Mouse (Mus musculus) cerebellum, postnatal 4 days (tissue): ENCODE results near the gene Fadd.
A peak's percentile ranks its signal among the peaks of the same experiment; 100 is the strongest.

ENCODE experiments used
- DNase-seq, 2 experiments: peaks; one replicate each; pipeline ENCODE4 v3.0.0; 2022; ENCODE audit warnings: low spot score in 2 of 2, mixed read lengths in 1 of 2

The Fadd gene

DNA sequence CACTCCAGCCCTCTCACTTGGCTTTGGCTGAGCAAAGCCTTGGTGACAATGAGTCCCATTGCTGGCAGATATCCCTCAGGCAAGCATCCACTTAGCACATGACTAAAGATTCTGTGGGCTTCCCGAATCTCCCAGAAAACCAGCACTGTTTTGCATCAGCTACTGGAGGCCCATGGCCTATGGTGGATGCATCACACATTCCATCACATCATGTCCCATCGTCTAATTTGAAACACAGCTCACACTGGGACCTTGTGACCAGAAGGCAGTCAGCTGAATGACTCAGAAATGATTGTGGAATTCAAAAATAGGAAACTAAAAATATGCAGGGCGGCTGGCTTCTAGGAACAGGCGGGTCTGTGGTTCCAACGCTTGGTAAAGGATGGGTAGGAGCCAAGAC is 4.4 kb downstream of the Fadd start:
- DNase-seq, result no peak

DNA sequence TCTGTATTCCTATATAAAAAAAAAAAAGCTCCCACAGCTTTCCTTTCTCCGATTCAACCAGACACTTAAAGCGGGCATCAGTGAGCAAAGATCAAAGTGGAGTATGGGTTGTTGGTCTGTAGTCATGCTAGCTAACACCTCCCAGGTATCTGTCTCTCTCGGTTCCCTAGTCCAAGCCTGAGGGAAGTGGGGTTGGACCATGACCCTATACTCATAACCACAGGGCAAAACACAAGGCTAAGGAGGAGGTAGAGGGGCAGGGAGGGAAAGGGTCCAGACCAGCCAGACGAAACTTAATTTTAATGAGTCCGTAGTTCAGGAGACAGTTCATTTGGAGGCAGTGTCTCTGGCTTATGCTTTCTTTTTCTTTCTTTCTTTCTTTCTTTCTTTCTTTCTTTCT is 10.0 kb downstream of the Fadd start:
- no peak for DNase-seq

DNA sequence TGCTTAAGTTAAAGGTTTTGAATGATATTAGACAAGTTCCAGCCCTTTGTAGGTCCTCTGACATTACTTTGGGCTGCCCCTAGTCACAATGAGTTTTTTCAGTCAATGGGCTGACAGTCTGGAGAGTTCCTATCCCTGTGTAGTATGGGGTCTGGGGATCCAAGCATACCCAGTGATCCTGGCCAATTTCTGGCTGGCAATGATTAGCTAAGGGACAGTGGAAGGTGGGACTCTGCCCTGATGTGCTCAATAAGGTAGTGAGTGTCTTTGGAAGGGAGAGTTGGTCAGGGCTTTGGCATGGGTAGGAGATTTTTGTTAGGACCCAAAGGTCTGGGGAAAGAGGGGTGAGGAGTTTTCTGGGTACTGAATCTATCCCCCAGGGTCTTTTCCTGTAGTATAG is 10.7 kb downstream of the Fadd start:
- no peak for DNase-seq

DNA sequence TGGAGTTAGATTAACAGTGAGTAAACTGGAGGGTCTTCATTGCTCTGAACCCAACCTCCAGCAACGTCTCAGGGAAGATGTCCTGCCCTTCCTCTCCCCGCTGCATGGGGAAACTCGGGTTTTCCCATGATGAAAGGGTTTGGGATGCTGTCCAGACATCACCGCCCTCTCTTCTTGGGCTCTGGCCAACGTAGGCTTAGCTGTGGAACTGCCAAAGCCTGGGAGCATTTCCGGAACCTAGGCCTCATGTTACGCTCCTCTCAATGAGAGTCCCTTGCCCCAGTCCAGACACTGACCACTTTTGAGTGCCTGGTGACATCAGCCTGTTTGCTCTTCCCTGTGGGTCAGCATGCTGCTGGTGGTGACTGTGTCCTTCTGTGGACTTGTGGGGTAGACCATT is 12.8 kb downstream of the Fadd start:
- no peak for DNase-seq

DNA sequence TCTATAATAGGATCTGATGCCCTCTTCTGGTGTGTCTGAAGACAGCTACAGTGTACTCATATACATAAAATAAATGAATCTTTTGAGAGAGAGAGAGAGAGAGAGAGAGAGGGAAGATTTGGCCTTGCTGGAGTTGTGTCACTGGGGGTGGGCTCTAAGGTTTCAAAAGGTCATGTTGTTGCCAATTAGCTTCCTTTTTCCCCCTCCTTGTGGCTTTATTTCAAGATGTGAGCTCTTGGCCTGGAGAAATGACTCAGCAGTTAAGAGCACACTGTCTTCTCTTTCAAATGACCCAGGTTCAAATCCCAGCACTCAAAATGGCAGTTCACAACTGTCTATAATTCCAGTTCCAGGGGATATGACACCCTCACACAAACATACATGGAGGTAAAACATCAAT is 14.2 kb downstream of the Fadd start:
- no peak for DNase-seq

DNA sequence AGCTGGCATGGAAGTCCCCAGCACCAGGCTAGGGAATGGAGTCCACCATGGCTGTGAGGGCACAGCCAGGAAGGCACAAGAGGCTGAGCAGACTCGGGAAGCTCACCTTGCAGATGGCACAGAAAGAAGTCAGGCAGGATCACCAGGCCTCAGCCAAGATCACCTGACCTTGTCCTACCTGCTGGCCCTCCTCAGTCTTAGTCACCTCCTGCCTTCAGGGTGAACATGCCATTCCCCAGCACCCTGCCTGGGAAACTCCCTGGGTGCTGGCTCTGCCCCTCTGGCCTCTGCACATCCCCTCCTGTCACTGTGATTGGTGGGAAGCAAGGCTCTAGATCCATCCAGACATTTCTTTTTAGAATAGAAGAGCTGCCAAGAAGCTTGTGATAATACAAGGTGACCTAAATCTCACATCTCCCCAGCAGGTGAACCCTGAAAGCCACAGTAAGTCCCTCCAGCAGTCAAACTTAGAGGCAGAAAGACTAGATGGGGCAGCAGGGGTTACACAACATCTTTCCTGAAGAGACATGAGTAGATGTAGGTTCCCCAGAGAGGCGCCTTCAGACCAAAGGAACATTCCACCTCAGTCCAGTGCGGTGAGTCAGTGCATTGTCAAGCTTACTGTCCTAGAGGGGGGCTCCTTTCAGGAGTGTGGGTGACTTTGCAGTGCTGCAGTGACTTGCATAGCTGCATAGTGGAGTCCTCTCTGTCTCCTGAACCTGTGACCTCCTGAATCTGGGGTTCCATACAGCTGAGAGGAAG is 15.2 kb downstream of the Fadd start:
- no peak for DNase-seq

DNA sequence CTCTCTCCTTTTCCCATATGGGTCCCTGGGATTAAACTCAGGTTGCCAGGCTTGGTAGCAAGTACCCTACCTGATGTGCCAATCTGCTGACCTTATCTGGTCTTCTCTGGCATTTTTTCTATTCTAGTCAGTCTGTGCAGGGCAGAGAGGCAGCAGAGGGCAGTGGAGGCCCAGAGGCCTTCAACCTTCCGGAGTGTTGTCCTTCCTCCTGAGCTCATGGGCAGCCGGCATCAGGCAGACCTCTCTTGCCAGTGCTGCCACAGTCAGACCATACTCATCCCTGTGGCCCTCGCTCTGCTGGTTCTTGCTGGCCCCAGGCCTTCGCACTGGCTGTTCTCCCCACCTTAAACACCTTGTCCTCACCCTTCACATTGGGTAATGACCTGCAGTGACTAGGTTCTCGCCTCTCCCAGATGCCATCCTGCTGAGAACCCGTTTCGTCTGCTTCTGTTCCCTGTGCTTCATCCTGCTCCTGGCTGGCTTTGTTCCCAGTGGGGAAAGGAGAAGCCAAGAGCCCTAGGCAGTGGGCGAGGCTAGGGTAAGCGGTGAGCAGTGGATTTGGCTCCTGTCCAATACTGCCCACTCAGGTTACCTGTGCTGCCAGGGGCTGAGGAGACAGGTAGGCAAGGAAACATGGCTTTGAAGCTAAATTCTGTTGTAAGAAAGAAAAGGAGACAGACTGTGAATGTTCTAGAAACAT is 18.7 kb downstream of the Fadd start:
- DNase-seq, result no peak

DNA sequence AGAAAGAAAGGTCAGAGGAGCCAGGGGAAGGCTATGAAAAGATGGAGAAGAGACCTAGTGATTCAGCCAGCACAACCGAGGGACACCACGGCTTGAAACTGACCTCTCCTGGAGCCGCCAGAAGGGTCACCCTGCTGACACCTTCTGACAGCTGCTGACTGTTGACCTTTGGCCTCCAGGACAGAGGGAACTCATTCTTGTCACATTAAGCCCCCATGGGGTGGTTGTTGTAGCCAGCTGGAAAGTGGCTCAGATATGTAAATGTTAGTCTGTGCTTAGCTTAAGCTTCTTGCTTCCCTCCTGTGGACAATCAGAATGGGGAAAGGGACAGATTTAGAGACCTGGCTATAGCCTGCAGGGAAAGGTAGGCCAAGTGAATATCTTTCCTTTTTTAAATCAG is 20.2 kb downstream of the Fadd start:
- DNase-seq, result no peak

DNA sequence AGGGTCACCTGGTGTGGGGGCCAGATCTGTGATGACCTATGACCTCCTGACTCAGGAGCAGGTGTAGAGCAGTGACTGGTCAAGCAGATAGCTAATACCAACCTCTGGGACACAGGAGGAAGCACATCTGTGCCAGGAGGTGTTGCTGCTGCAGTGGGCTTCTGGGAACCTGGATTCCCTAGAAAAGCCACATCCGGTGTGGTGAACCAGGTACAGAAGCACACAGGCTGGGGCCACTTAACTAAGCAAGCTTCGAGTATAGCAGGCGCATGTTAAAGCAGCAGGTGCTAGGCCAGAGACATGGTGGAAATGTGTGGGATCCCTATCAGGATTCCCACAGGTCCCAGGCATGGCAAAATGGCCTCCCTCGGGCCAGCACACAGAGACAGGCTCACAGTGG is 21.7 kb downstream of the Fadd start:
- no peak for DNase-seq

DNA sequence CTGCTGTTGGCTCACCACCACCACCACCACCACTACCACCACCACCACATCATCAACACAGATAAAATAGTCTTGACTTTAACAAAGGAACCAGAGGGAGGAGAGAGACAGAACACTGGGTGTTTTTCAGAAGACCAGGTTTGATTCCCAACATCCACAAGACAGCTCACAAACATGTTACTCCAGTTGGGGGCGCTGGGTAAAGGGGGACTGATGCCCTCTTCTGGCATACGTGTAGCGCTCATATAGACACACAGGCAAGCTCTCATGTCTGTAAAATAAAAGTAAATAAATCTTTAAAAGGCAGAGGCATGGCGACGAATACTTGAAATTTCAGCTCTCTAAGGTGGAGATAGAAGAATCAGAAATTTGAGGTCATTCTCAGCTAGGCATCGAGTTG is 23.7 kb downstream of the Fadd start:
- no peak for DNase-seq

DNA sequence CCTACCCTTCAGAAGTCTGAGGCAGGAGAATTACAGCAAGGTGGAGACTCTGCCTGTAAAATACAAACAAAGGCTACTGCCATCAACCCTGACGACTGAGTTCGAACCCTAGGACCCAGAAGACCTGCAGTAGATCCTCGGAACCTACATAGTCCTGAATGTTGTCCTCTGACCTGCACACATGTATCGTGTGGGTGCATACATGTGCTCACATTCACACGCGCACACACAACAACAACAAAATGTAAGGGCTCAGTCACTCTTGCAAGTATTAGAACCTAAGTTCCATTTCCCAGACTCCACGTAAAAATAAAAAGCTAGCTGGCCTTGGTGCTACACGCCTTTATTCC is 28.2 kb downstream of the Fadd start:
- no peak for DNase-seq

DNA sequence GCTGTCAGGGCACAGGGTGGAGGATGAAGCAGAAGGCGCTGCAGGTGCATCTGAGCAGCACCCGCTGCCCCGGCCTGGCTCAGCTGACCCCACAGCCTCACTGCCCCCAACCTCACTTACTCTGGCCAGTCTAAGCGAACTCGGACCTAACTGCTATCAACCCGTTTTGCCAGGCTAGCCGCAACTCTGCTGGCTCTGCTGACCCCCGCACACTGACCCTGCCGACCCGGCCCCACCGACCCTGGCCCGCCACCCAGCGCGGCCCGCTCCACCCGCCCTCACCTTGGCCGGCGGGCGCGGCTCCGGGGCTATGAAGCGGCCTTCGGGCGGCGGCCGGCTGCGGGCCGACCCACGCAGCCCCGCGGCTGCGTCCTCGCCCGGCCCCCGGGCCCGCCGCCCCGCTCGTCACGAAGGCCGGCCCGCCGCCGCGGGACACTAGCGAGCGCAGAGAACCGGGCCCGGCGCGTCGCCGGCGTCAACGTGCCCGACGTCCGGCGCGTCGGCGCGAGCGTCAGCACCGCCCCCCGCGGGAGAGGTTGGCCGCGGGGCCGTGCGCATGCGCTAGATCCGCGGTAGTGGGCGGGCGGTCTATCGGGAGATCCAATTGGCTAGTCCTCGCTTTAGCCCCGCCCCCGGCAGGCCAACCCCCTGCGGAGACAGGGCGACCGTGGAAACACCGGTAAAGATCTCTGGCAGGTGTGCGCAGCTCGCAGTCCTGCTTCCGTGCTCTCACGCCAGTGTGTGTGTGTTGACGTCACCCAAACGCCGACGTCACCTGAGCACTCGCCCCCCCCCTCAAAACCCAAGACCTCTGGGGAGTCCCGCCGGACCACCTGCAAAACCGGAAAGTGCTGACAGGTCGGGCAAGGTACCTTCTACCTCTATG is 28.8 kb downstream of the Fadd start, which contains the start of gene Ppfia1:
TSS of gene Ppfia1 (minus strand) at position 493 of the 886 bp plus-strand sequence.
- peak; percentile 98 to 100 for DNase-seq

DNA sequence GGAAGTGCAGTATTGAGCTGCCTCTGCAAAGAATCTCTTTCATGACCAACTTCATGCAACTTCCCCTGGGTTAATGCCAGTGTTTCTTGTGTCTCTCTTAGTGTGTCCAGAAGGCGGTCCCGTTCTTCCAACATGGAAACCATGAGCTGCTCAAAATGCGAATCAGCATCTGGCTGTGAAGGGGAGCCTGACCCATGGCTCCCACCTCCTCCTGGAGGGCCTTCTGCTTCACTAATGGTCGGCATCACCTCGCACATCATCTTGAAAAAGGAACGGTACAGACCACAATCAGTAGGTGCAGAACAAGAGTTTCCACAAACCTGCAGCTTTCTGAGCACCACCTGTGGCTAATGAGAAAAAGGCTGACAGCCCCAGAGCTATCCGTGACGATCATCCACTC is 30.0 kb downstream of the Fadd start:
- no peak for DNase-seq

DNA sequence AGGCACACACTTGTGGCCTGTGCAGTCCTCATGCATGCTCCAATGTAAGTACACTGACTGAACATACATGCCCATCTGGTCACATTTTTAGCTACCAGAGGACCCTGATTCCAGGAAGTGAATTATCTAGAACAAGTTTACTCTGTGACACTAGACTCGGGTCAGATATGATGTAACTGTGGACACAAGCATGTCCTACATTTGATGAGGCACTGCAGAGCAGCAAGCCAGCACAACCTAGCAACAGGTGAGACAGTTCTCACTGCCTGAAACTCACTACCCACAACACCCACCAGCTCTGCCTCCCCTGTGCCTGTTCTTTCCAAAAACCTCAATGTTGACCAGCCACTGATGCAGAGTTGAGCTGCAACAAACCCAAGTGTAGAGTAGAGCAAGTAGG is 31.5 kb downstream of the Fadd start:
- DNase-seq, result no peak

DNA sequence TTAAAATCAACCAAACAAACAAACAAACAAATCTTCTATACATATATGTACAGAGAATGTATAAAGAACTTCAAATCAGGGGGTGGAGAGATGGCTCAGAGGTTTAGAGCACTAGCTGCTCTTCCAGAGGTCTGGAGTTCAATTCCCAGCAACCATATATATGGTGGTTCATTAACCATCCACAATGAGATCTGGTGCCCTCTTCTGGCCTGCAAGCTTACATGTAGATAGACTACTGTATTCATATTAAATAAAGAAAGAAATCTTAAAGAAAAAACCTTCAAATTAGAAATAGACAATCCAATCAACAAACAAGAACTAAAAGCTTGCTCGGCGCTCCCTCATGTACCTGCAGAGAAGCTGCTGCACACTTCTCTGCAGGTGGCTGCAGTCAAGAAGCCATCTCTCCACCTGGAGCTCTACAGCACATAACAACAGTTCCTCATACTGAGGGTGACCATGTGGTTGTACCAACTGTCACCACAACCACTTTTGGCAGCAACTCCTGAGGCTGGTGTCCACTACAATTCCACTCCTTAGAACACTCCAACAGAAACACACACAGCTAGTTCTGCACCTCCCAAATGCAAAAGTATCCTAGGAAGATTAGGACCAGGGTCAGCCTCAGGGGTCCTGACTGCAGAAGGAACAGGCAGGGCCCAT is 32.2 kb downstream of the Fadd start:
- no peak for DNase-seq

DNA sequence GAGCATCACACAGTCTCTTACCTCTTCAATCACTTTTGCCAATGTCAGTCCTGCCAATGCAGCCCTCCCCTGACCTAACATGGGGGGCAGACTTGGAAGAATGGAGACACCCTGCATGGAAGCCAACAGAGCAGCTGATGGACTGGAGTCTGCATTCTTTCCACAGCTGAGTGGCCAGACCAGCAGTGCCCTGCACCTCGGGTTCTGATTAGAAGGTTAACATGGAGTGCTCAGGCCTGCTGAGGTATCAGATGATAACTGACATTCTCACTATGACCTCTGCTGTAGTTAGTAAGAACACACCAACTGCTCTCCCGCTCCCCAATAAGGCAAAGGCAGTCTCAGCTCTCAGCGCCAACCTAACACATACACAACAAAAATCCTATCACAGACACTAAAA is 37.0 kb downstream of the Fadd start:
- DNase-seq, result no peak

DNA sequence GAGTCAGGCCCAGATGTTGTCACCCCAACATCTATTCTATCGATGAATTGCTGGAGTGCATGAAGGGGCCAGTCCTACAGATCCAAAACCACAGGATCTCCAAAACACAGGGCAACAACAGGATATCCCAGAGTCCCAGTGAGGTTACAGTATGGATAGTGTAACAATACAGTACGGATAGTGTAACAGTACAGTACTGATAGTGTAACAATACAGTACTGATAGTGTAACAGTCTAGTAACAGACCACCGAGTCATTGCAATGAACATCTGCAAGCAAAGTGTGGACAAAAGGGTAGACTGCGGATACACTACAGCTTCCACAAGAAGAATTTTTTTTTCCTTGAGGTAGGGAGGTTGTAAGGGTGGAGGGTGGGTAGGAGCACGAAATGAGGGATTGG is 40.9 kb downstream of the Fadd start:
- no peak for DNase-seq

DNA sequence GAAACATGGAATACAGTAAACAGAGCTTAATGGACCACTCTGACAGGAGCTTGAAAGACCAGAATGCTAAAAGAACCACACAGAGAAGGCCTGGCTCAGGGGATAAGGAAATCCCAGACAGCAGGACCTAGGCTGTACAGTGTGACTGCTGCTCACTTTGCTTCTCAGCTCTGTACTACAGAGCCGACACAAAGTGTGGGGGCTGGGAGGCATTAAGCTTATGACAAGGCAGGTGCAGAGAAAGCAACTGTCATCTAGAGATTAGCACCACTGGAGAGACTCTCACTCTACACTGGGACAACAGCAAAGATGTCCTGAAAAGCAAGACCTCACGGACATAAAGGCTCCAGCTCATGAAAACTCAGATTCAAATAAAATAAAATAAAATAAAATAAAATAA is 43.1 kb downstream of the Fadd start:
- DNase-seq, result no peak

DNA sequence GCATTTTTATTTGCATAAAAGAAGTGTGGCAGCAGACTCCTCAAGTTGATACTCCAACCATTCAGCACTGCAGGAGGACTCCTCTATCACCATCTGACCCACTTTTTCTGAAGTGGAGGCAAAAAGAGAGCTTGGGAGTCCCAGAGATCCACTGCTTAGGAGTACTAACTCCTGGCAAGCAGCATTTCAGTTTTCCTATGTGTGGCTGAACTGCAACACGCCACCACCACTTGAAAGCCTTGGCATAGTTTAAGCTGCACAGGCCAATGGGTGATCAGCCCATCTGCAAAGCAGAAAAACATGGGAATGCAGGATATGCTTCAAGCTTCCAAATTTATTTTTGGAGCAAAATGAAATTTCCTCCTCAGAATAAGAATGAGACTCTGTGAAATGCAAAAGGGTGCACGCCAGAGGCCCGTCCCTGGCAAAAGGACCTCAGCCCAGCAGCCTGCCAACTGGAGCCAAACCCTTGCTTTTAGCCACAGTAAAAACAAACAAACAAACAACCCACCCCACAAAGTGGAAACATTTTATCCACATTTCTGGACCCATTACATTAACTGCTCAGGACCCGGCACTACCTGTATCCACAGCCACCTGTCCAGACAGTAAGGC is 44.1 kb downstream of the Fadd start:
- no peak for DNase-seq

DNA sequence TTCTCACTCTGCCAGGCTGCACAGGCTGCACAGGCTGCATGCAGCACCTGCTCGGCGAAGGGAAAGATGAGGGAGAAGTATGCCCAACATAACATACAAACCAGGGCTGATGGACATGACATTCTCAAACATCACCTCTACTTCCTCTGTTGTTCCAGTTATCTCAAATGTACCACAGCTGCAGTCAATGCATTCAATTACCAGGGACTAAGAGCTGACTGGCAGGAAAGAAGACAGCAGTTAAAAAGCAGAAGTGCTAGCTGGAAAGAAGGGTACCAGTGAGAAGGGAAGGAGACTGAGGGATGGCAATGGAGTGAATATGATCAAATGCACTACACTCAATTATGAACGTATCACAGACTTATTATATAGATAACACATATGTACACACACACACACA is 45.9 kb downstream of the Fadd start:
- no peak for DNase-seq

DNA sequence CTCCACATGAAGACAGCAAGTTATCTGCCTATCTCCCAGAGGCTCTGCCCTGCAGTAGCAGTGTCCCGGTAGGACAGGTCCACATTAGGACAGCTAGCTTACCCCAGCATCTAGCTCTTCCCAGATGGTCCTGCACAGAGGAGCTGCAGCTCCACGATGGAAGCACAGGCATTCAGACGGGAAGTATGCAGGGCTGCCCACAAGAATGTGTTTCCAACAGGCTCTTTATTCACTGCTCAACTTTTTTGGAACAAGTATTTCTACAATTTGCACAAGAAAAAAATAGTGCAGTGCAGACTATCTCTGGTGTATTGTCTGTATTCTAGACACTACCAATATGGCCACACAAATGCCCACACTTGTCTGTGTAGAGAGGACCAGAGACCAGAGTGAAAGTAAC is 47.5 kb downstream of the Fadd start:
- DNase-seq, result no peak
